Mouse (Mus musculus) spleen, adult 2 months (tissue): ENCODE data around the gene Cdc42. TPM values are rescaled to one million over a fixed set of nuclear protein-coding genes. Genes with fewer than 3 reads are reported as not detected.

Experiments used
- DNase-seq, 2 experiments: peaks; one replicate each; pipeline versions ENCODE4 v3.0.0 to v3.0.0-alpha.2; 2012 to 2021; ENCODE audit warnings: low spot score in 2 of 2, low read depth in 1 of 2
- H3K27ac ChIP-seq: fragments of 200-500 bp; 2 replicates; pipeline ENCODE4 v1.5.1; 2012; ENCODE audit warnings: low read length, inconsistent platforms; ENCODE audit not compliant: insufficient read depth
- H3K27me3 ChIP-seq: fragments of 200-500 bp; 2 replicates; pipeline ENCODE4 v1.6.1; 2012; ENCODE audit warnings: mild to moderate bottlenecking, moderate library complexity, low read length, inconsistent platforms; ENCODE audit not compliant: control insufficient read depth, insufficient read depth
- H3K36me3 ChIP-seq: fragments of 200-500 bp; 2 replicates; pipeline ENCODE4 v1.6.1; 2012; ENCODE audit warnings: mild to moderate bottlenecking, low read length, inconsistent platforms; ENCODE audit not compliant: control insufficient read depth, insufficient read depth
- H3K4me1 ChIP-seq: fragments of 200-500 bp; 2 replicates; pipeline ENCODE4 v1.6.1; 2011; ENCODE audit warnings: inconsistent platforms; ENCODE audit not compliant: control insufficient read depth, insufficient read depth, insufficient read length
- H3K4me3 ChIP-seq: fragments of 200-500 bp; 2 replicates; pipeline ENCODE4 v1.5.1; 2011; ENCODE audit warnings: mild to moderate bottlenecking, inconsistent platforms; ENCODE audit not compliant: insufficient read depth, insufficient read length; ENCODE audit errors: extremely low read depth
- CTCF ChIP-seq: fragments of 200-500 bp; IDR thresholded peaks from 2 replicates; pipeline ENCODE4 v1.5.1; 2011; ENCODE audit warnings: mild to moderate bottlenecking, inconsistent platforms; ENCODE audit not compliant: insufficient read depth, insufficient read length, insufficient replicate concordance; ENCODE audit errors: extremely low read depth
- POLR2A ChIP-seq: fragments of 200-500 bp; IDR thresholded peaks from 2 replicates; pipeline ENCODE4 v1.6.1; 2011; ENCODE audit warnings: low read depth, low read length, inconsistent platforms
- WGBS: fragments of 180-500 bp; shearing (Covaris S2); methylation state at CpG from one replicate; pipeline ENCODE4 v1.1.7; 2018; 5-methylcytosine and 5-hydroxymethylcytosine counted together
- polyA plus RNA-seq: library from polyadenylated mRNA; depleted of rRNA; stranded (reverse); fragments of >200 nt; gene quantifications from 2 replicates; pipeline ENCODE4 v1.2.3, GENCODE M21; 2012

Gene Cdc42
- polyA plus RNA-seq, 1 experiment, result 55.5 TPM

DNA sequence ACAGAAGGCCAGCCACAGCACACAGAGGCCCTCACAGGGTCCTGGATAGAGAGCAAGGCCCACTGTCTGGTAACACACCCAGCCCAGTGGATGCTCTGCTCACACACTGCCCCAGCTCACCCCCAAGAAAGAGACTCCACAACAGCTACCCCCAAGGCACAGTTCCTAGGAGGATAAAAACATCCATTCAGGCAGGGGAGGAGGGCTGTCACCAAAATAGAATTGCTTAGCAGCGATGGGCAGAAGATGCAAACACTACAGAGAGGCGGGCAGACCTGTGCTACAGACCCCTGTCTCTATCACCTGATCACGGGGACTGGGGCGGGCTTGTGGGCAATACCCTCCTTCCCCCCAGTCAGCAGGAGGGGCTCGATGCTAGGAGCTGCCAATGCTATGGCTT is 63.0 kb downstream of the Cdc42 start:
- Histone ChIP-seq H3K36me3 (no peaks in the 10 kb centered on the region), H3K4me3 (no peak overlapping the region), H3K4me1 (no peaks in the 10 kb centered on the region), H3K27me3 (no peaks in the 10 kb centered on the region), H3K27ac (no peak overlapping the region)
- TF ChIP-seq POLR2A (no peak), CTCF (no peak)
- no peak for DNase-seq
- 85% methylated on average over 5 of the region's 5 CpGs for WGBS

GRCm38 (mm10) chr4:137294032-137294431 is 63.5 kb downstream of the Cdc42 start:
- Histone ChIP-seq H3K4me1 (no peaks in the 10 kb centered on the region), H3K27ac (no peak overlapping the region), H3K27me3 (no peaks in the 10 kb centered on the region), H3K4me3 (no peak overlapping the region), H3K36me3 (no peaks in the 10 kb centered on the region)
- DNase-seq, result no peak
- 84% methylated on average over 7 of the region's 7 CpGs for WGBS
- TF ChIP-seq CTCF (no peak), POLR2A (no peak)

DNA sequence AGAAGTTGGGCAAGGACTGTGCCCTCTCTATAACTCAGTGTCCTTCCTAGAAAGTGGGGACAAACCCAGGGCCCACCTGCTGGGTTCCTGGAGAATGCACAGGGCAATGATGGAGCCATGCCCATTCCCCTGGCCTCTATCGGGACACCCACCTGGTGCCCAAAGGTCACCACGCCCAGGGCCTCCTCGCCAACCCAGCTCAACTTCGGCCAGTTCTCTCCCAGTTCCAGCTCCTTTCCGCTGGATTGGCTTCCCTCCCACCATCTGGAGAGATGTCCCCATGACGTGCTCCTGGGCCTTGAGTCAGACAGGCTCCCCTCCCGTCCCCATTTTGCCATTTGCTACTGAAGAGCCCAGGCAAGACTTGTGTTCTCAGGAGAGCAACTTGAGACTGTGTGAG is 64.9 kb downstream of the Cdc42 start:
- WGBS, result 92% methylated on average over 7 of the region's 7 CpGs
- Histone ChIP-seq H3K36me3 (no peaks in the 10 kb centered on the region), H3K27ac (no peak overlapping the region), H3K4me3 (no peak overlapping the region), H3K4me1 (no peaks in the 10 kb centered on the region), H3K27me3 (no peaks in the 10 kb centered on the region)
- no peak for TF ChIP-seq POLR2A
- no peak for TF ChIP-seq CTCF
- DNase-seq, result no peak

- WGBS, result 74% methylated on average over 3 of the region's 3 CpGs
- Histone ChIP-seq H3K36me3 (no peaks in the 10 kb centered on the region), H3K4me1 (no peaks in the 10 kb centered on the region), H3K27ac (no peak overlapping the region), H3K4me3 (no peak overlapping the region), H3K27me3 (no peaks in the 10 kb centered on the region)
- DNase-seq, result no peak
- TF ChIP-seq CTCF (no peak), POLR2A (no peak)
Measured at GRCm38 (mm10) chr4:137290250-137290649, 67.3 kb downstream of the Cdc42 start.

GRCm38 (mm10) chr4:137289701-137290100 is 67.8 kb downstream of the Cdc42 start:
- no peak overlapping the region for H3K4me3 ChIP-seq
- WGBS, result 90% methylated on average over 6 of the region's 6 CpGs
- no peaks in the 10 kb centered on the region for H3K4me1 ChIP-seq
- no peaks in the 10 kb centered on the region for H3K27me3 ChIP-seq
- TF ChIP-seq CTCF, result no peak
- no peaks in the 10 kb centered on the region for H3K36me3 ChIP-seq
- no peak overlapping the region for H3K27ac ChIP-seq
- no peak for DNase-seq

DNA sequence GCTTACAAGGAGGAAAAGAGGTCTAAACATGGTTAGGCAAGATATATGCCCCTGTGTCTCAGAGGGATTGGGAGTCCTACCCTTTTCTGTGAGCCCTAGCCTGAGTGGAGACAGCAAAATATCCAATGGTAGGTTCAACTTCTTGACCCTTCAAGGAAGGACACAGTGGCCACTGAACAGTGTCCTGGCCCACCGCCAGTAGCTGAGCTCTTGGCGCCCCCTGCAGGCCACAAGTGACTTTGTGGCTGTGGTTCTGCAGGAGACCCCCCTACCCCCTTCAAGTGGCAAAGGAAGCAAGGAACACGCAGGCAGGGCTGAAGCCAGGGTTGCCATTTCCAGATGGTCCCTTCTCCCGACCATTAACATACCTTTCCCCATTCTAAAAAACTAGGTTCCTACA is 69.7 kb downstream of the Cdc42 start:
- TF ChIP-seq POLR2A (no peak), CTCF (peak; percentile 62; the same call in 1 of the 2 replicates)
- H3K4me3 ChIP-seq, result no peak overlapping the region
- no peaks in the 10 kb centered on the region for H3K27me3 ChIP-seq
- H3K4me1 ChIP-seq, result no peaks in the 10 kb centered on the region
- H3K36me3 ChIP-seq, result no peaks in the 10 kb centered on the region
- WGBS, result 3% methylated on average over 4 of the region's 4 CpGs
- peak in 1 of 2 experiments; percentile 12 for DNase-seq
- H3K27ac ChIP-seq, result no peak overlapping the region

- no peak for TF ChIP-seq POLR2A
- TF ChIP-seq CTCF, result no peak
- WGBS, result 78% methylated on average over 13 of the region's 13 CpGs
- no peak overlapping the region for H3K4me3 ChIP-seq
- H3K27me3 ChIP-seq, result no peaks in the 10 kb centered on the region
- no peaks in the 10 kb centered on the region for H3K36me3 ChIP-seq
- no peak overlapping the region for H3K27ac ChIP-seq
- no peak for DNase-seq
- H3K4me1 ChIP-seq, result no peaks in the 10 kb centered on the region
Measured at GRCm38 (mm10) chr4:137287206-137287605, 70.3 kb downstream of the Cdc42 start.
